Mouse (Mus musculus): Measurements from ENCODE around the gene Bptf.

GRCm38 (mm10) chr11:106999949-107000513 is 131.9 kb downstream of the Bptf start:
- TF ChIP-seq HCFC1 (IDR thresholded peaks at IDR 0.05; ENCODE audit: borderline replicate concordance, insufficient read depth, low read length), result no peak
- TF ChIP-seq ZC3H11A (IDR thresholded peaks at IDR 0.05; ENCODE audit: borderline replicate concordance, low read depth, low read length), result no peak

All from ES-E14 (cell line).